Mouse (Mus musculus) testis, postnatal 14 days (tissue): ENCODE measurements at regions not wholly inside any gene's neighbourhood (a gene's known extent, or its start where the extent isn't known, plus 50 kb on each side); places are given as distances from the start of the nearest gene placed in this dataset.

ENCODE experiments used
- DNase-seq: peaks from one replicate; pipeline ENCODE4 v3.0.0; 2021; ENCODE audit warnings: low spot score

DNA sequence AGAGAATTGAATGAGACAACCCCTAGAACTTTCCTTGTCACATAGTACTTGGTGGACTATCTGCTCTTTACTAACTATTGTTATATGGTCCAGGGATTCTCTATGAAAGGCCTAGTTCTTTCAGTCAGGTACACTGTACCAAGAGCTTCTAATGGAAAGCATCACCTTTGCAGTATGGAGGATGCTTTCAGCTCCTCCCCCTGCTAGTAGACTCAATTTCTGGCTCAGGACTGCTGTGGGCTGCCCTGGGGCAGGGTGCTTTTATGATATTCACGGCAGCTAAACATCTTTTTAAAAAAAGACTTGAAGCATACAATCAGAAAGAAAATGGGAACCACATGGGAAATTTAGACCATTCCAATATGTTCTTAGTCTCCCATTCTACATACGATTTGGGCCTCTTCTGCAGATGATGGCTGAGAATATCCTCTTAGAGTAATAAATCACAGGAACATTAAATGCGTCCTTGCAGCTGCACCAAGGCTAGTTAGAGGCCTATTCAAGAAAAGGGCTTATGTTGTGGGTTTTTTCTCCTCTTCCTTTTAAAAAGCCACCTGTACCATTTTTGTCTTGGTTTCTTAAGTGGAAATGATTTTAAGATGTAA is 61.7 kb upstream of the 6030498E09Rik start:
- DNase-seq: no peak

DNA sequence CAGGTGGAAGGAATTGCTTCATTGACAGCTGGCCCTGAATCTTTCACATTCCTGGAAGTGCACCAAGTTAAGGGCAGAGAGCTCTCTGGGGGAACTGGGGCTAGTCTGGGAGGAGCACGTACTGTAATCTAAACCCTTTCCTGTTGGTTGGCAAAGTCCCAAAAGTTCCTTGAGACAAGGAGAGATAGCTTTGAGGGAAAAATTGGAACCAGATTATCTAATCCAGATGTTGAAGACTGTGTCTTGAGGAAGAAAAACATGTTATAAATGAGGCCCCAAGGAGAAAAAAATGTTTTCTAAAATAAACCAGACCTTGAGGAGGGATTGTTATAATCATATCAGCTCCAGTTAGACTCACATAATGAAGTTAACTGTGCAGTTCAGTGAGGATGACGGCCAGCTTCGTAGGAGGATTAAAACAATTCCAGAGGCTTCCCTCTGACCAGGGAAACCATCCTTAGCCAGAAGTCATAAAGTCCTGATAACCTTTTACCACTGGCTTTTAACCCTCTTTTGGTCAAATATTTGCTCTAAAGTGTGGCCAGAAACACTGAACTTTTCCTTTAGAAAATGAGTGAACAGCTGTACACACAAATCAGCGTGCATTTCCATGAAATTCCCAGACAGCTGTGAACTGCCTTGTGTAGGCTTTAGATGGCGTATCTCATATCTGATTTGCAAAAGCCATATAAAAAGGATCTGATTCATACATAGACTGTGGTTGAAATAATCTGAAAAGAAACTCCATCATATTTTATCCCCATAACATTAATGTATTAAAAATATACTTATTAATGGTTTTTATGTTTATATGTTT is 60.8 kb upstream of the 6030498E09Rik start:
- peak; percentile 25 for DNase-seq
